Mouse (Mus musculus) kidney, adult 2 months (tissue): ENCODE results near the gene Ube2s. TPM values are rescaled to one million over a fixed set of nuclear protein-coding genes. Genes with fewer than 3 reads are reported as not detected.

Experiments used
- DNase-seq: peaks from one replicate; pipeline ENCODE4 v3.0.0; 2021
- H3K27ac ChIP-seq: fragments of 200-500 bp; 2 replicates; pipeline ENCODE4 v1.5.1; 2012; ENCODE audit warnings: low read depth, low read length, control low read depth, inconsistent platforms; ENCODE audit not compliant: insufficient read depth
- H3K27me3 ChIP-seq: fragments of 200-500 bp; replicated peaks from 2 replicates; pipeline ENCODE4 v1.6.1; 2012; ENCODE audit warnings: mild to moderate bottlenecking, moderate library complexity, low read length, inconsistent platforms; ENCODE audit not compliant: control insufficient read depth, insufficient read depth
- H3K36me3 ChIP-seq: fragments of 200-500 bp; 2 replicates; pipeline ENCODE4 v1.6.1; 2012; ENCODE audit warnings: mild to moderate bottlenecking, moderate library complexity, low read length, inconsistent platforms; ENCODE audit not compliant: control insufficient read depth, insufficient read depth
- H3K4me1 ChIP-seq: fragments of 200-500 bp; 2 replicates; pipeline ENCODE4 v1.6.1; 2011; ENCODE audit warnings: low read length; ENCODE audit not compliant: control insufficient read depth, insufficient read depth
- H3K4me3 ChIP-seq: fragments of 200-500 bp; 2 replicates; pipeline ENCODE4 v1.5.1; 2011; ENCODE audit warnings: mild to moderate bottlenecking, low read depth, low read length, control low read depth; ENCODE audit not compliant: insufficient read depth
- CTCF ChIP-seq: fragments of 200-500 bp; conservative IDR thresholded peaks from 2 replicates; pipeline ENCODE4 v1.5.1; 2011; ENCODE audit warnings: low read depth, mild to moderate bottlenecking, control low read depth, low read length, moderate library complexity, mixed read lengths; ENCODE audit not compliant: insufficient read depth, insufficient read length
- POLR2A ChIP-seq: fragments of 200-500 bp; IDR thresholded peaks from one replicate; pipeline ENCODE4 v1.6.1; 2011; ENCODE audit warnings: low read depth, low read length, control low read depth
- WGBS: fragments of 180-500 bp; shearing (Covaris S2); methylation state at CpG from one replicate; pipeline ENCODE4 v1.1.7; 2018; 5-methylcytosine and 5-hydroxymethylcytosine counted together
- polyA plus RNA-seq: library from polyadenylated mRNA; depleted of rRNA; stranded (reverse); fragments of >200 nt; gene quantifications from 2 replicates; pipeline ENCODE4 v1.2.3, GENCODE M21; 2012

Gene Ube2s
- polyA plus RNA-seq, 1 experiment = 240 TPM

DNA sequence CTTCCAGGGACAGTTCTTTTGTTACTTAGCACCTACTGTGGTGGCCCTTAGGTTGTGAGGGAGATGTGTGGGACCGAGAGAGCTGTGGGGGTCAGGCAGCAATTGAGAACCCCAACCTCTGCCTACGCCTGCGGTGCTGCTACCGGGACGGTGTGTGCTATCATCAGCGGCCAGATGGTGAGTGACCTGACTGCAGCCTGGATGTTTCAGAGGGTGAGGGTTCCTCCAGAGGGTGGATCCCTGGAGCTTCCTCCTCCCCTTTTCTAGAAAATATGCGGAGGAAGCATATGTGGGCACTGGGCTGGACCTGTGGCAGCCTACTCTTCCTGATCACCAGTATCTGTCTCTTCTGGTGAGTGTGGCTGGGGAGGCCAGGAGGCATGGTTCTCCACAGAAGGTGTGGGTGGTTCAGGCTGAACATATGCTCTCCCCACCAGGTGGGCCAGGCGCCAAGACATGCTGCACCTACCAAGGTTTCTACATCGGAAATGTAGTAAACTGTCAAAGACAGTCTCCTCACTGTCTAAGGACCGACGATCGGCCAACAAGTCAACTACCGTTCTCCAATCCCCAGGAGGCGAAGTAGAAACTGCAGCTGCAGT is 28.6 kb downstream of the Ube2s start:
- 86% methylated on average over 14 of the region's 14 CpGs for WGBS
- DNase-seq = no peak
- H3K27me3 ChIP-seq = no peaks in the 10 kb centered on the region
- H3K4me3 ChIP-seq = no peak overlapping the region
- 0 out of 2 replicates have a peak, but pooled peaks cover 2% of the 10 kb centered on the region for H3K4me1 ChIP-seq
- TF ChIP-seq CTCF = no peak
- no peak for TF ChIP-seq POLR2A
- no peaks in the 10 kb centered on the region for H3K36me3 ChIP-seq
- H3K27ac ChIP-seq = no peak overlapping the region

DNA sequence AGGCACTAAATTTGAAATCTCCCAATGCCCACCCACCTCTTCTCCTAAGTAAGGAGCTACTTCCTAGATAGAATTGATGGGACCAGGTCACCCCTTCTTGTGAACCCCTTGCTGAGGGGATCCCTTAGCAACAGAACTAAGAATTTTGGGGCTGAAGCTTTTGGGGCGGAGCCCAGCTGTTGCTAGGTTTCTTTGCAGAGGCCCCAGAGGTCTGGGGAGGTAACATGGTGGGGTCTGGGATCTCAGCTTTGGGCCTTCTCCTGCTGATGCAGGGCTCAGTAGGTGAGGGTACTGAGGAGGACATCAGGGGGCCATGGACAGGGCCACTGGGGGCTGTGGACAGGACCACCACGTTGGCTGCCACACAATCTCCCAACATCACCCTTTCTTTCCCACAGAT is 29.6 kb downstream of the Ube2s start, which contains the start of the genes Il11 and Tmem190:
Gene Il11, minus strand, starts transcription at position 101 of the 400 bp plus-strand sequence.
Gene Tmem190, plus strand, starts transcription at position 179 of the 400 bp plus-strand sequence.
- Histone ChIP-seq H3K36me3 (no peaks in the 10 kb centered on the region), H3K4me1 (no peaks in the 10 kb centered on the region), H3K4me3 (no peak within 1 kb of the TSS), H3K27me3 (no peaks in the 10 kb centered on the region), H3K27ac (no peak within 1 kb of the TSS)
- no peak for TF ChIP-seq POLR2A
- TF ChIP-seq CTCF = no peak
- WGBS = 81% methylated on average over 2 of the region's 2 CpGs
- no peak for DNase-seq

DNA sequence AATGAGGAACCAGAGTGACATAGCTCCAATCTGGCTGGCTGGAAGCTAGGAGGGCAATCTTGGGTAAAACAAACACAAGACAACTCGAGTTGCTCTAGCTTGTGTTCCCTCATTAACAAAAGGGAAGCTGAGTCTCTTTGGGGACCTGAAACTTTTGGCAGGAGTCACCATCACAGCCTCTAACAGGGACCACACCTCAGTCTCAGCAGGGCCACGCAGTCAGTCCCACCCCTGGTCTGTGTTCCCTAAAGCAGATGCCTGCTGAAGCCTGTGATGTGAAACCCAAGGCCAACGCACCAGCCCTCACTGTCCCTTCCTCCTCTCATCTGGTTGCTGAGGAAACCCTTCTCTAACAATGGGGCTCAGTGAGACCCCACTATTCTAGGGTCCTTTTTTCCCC is 30.3 kb downstream of the Ube2s start:
- DNase-seq = no peak
- Histone ChIP-seq H3K36me3 (no peaks in the 10 kb centered on the region), H3K4me1 (no peaks in the 10 kb centered on the region), H3K27me3 (no peaks in the 10 kb centered on the region), H3K27ac (no peak overlapping the region), H3K4me3 (no peak overlapping the region)
- TF ChIP-seq CTCF (no peak), POLR2A (no peak)
- 55% methylated on average over 3 of the region's 3 CpGs for WGBS

DNA sequence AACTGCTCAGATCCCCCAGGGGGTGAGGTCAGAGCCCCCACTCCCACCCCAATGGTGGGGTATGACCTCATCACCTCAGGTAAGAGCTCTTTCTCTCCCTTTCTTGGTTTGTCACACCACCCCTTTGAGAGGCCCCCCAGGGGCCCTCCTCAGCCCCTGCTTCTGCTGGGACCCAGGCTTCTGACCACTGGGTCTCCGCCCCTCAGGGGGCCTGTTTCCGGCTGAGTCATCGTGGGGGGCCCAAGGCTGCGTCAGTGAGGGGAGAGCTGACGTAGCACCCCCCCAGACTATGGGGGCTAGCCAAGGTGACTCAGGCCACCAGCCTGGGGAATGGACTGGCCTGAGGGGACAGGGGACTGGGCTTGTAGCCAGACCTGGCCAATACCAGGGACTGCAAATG is 32.5 kb downstream of the Ube2s start:
- no peaks in the 10 kb centered on the region for H3K4me1 ChIP-seq
- H3K4me3 ChIP-seq = no peak overlapping the region
- no peaks in the 10 kb centered on the region for H3K36me3 ChIP-seq
- TF ChIP-seq POLR2A (no peak), CTCF (no peak)
- no peak for DNase-seq
- H3K27me3 ChIP-seq = no peaks in the 10 kb centered on the region
- 34% methylated on average over 5 of the region's 5 CpGs for WGBS
- no peak overlapping the region for H3K27ac ChIP-seq

DNA sequence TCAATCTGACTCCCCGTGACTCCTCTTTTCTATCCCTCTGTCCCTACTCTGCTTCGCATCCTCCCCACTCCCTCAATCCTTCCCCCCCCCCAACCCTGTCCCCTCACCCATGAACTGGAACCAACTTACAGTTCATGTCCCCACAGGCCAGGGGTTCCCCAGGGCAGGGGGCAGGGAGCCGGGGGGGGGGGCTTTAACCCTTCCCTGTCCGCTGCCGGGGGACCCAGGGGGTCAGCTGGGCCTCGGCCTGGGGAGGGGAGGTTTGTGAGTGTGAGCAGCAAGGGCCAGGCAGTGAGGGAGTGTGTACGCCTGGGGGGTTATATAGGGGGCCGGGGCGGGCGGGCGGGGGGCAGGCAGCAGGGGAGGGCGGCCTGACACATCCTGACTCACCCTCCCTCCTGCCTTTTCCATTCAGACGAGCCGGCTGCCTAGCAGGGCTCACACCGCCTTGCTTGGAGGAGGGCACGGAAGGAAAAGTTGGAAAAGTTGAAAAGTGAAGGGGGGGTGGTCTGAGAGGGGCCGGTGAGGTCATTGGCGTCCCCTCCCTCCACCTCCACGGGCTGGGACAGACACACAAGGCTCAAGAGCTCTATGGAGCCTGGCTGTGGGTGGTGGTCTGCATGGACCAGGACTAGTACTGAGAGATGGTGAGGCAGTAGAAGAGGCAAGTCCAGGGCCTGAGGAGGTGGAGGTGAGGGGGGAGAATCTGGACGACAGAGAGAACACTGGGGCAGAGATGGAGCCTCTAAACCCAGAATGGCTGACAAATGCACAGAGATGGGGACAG is 34.3 kb downstream of the Ube2s start:
- Histone ChIP-seq H3K27me3 (no peaks in the 10 kb centered on the region), H3K36me3 (no peaks in the 10 kb centered on the region), H3K4me1 (no peaks in the 10 kb centered on the region), H3K27ac (no peak overlapping the region), H3K4me3 (no peak overlapping the region)
- no peak for TF ChIP-seq POLR2A
- TF ChIP-seq CTCF = no peak
- 10% methylated on average over 20 of the region's 20 CpGs for WGBS
- DNase-seq = no peak

DNA sequence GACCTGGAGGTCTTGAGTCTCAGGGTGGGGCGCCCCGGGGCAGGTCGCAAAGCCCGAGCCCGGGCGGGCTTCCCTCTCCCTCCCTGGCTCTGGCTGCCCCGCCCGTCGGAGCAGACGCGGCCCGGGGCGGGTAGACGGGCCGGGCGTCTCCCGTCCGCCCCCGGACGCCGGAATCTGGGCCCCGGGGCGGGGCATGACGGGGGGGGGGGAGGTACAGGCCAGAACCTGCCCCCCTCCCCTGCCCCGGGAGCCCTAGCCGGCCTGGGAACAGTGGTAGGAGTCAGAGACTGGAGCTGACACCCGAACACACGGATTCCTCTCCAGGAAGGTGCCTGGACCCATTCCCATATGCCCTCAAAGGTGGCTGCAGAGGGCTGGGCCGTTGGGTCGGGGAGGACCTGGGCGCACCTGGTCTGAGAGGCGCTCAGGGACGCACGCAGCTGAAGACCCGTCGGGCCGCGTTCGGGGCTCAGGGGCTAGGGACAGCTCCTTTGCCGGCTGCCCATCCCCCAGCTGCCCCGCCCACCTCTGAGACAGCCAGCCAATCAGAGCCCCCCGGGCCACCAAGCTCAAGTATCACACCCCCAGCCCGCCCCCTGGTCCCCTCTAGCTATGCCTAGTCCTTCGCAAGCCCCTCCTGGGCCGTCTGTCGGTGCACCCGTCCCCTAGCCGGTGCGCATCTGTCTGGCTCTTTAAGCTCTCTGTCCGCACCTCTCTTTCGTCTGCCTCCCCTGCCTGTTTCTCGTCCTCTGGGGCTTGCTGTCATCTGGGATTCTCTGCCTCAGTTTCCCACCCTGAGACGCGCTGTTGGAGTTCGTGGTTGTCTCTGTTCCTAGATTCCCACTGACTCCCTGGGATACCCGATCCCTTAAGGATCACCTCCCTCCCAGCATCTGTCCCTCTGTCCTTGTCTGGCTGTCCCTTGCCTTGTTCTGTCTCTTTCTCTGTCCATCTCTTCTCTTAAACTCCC is 35.2 kb downstream of the Ube2s start:
- WGBS = 2% methylated on average over 55 of the region's 56 CpGs
- Histone ChIP-seq H3K27me3 (no peaks in the 10 kb centered on the region), H3K4me3 (peak overlapping the region; percentile 63)

DNA sequence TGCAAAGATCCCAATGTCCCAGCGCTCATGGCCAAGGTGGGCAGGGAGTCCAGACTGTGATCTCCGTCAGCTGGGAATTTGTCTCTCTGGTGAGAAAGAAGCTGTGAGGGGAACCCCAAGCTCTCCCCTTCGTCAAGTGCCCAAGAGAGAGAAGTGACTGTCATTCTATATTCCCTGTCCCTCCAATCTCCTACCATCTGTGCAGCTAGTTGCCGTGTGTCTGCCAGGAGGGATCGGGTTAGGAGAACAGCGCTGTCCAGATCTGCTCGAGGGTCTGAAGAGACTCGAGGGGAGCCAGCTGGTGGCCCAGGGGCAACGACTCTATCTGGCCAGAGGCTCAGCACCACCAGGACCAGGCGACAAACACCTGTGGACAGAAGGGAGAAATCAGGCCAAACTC is 36.3 kb downstream of the Ube2s start:
- no peak for DNase-seq
- Histone ChIP-seq H3K4me1 (no peaks in the 10 kb centered on the region), H3K27me3 (no peaks in the 10 kb centered on the region), H3K4me3 (no peak overlapping the region), H3K27ac (no peak overlapping the region), H3K36me3 (no peaks in the 10 kb centered on the region)
- WGBS = 57% methylated on average over 10 of the region's 10 CpGs
- no peak for TF ChIP-seq CTCF
- no peak for TF ChIP-seq POLR2A

More for the DNA sequence above, 35.2 kb downstream of the Ube2s start:
- peak; percentile 62 for DNase-seq
- no peaks in the 10 kb centered on the region for H3K36me3 ChIP-seq
- H3K27ac ChIP-seq = no peak overlapping the region
- no peaks in the 10 kb centered on the region for H3K4me1 ChIP-seq
- TF ChIP-seq CTCF = no peak
- no peak for TF ChIP-seq POLR2A
